Mouse (Mus musculus) small intestine, adult 2 months (tissue): ENCODE data around the gene Rprd2.

Experiments used
- CTCF ChIP-seq: fragments of 200-500 bp; IDR thresholded peaks from 2 replicates; pipeline ENCODE4 v1.5.1; 2012; ENCODE audit warnings: low read depth, mild to moderate bottlenecking, control low read depth, inconsistent platforms, low read length, moderate library complexity, mixed read lengths; ENCODE audit not compliant: insufficient replicate concordance, insufficient read length; ENCODE audit errors: extremely low read depth
- POLR2A ChIP-seq: fragments of 200-500 bp; IDR thresholded peaks from 2 replicates; pipeline ENCODE4 v1.6.1; 2012; ENCODE audit warnings: low read depth, mild to moderate bottlenecking, control low read depth, inconsistent platforms, low read length, moderate library complexity

DNA sequence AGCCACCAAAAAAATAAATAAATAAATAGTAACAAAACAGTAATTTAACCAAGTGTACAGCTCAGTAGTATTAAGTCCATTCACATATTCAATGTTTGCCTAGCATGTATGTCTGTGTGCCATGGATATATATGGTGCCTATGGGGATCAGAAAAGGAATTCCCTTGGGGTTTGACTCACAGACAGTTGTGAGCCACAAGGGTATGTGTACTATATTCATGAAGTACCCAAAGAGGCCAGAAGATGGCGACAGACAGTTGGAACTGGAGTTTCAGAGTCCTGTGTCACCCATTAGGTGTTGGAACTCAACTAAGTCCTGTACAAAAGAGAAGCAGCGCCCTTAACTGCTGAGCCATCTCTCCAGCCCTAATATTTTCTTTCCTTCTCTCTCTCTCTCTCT lies 43.1 kb upstream of the Rprd2 start:
- no peak for TF ChIP-seq CTCF
- no peak for TF ChIP-seq POLR2A
